Mouse (Mus musculus): Measurements from ENCODE around the gene Omt2a.
"Not testable (repeated sequence)": the region's sequence is repeated elsewhere in the genome, so short reads cannot be mapped to it uniquely, and the experiment has no call there.

Omt2a gene

GRCm38 (mm10) chr9:78314696-78315095 is at the start of gene Omt2a:
Omt2a (minus strand) TSS chr9:78314796.
- DNase-seq (ENCODE audit: low read depth, low spot score) = no peak

GRCm38 (mm10) chr9:78363374-78363773 is 48.8 kb upstream of the Omt2a start:
- no peak for DNase-seq (ENCODE audit: low read depth, low spot score)

GRCm38 (mm10) chr9:78360484-78360872 is 45.9 kb upstream of the Omt2a start:
- DNase-seq (ENCODE audit: low read depth, low spot score) = no peak

GRCm38 (mm10) chr9:78359750-78360483 is 45.3 kb upstream of the Omt2a start:
- DNase-seq (ENCODE audit: low read depth, low spot score) = no peak

GRCm38 (mm10) chr9:78358053-78358452 is 43.5 kb upstream of the Omt2a start:
- DNase-seq (ENCODE audit: low read depth, low spot score) = peak; percentile 78

- no peak for DNase-seq (ENCODE audit: low read depth, low spot score)
Observed at GRCm38 (mm10) chr9:78355611-78356010, 41.0 kb upstream of the Omt2a start, which contains the start of gene Gsta2. Gsta2 (minus strand) TSS chr9:78355788.

- no peak for DNase-seq (ENCODE audit: low read depth, low spot score)
Observed at GRCm38 (mm10) chr9:78354665-78355578, 40.3 kb upstream of the Omt2a start.

- DNase-seq (ENCODE audit: low read depth, low spot score) = no peak
Observed at GRCm38 (mm10) chr9:78351504-78352220, 37.1 kb upstream of the Omt2a start.

- not testable (repeated sequence) for DNase-seq (ENCODE audit: low read depth, low spot score)
Observed at GRCm38 (mm10) chr9:78350007-78350406, 35.4 kb upstream of the Omt2a start.

- DNase-seq (ENCODE audit: low read depth, low spot score) = not testable (repeated sequence)
Observed at GRCm38 (mm10) chr9:78349141-78349540, 34.5 kb upstream of the Omt2a start.

GRCm38 (mm10) chr9:78348206-78349004 is 33.8 kb upstream of the Omt2a start:
- DNase-seq (ENCODE audit: low read depth, low spot score) = not testable (repeated sequence)

GRCm38 (mm10) chr9:78347004-78347403 is 32.4 kb upstream of the Omt2a start:
- no peak for DNase-seq (ENCODE audit: low read depth, low spot score)

- DNase-seq (ENCODE audit: low read depth, low spot score) = not testable (repeated sequence)
Observed at GRCm38 (mm10) chr9:78345235-78345634, 30.6 kb upstream of the Omt2a start.

GRCm38 (mm10) chr9:78343055-78343454 is 28.5 kb upstream of the Omt2a start:
- not testable (repeated sequence) for DNase-seq (ENCODE audit: low read depth, low spot score)

GRCm38 (mm10) chr9:78342494-78342893 is 27.9 kb upstream of the Omt2a start:
- DNase-seq (ENCODE audit: low read depth, low spot score) = not testable (repeated sequence)

- DNase-seq (ENCODE audit: low read depth, low spot score) = peak; percentile 46
Observed at GRCm38 (mm10) chr9:78340324-78340723, 25.7 kb upstream of the Omt2a start.

- DNase-seq (ENCODE audit: low read depth, low spot score) = not testable (repeated sequence)
Observed at GRCm38 (mm10) chr9:78337050-78337449, 22.5 kb upstream of the Omt2a start.

- not testable (repeated sequence) for DNase-seq (ENCODE audit: low read depth, low spot score)
Observed at GRCm38 (mm10) chr9:78327289-78327688, 12.7 kb upstream of the Omt2a start, which contains the start of gene Omt2b. Omt2b (plus strand) TSS chr9:78327589.

GRCm38 (mm10) chr9:78319499-78319898 is 4.9 kb upstream of the Omt2a start:
- no peak for DNase-seq (ENCODE audit: low read depth, low spot score)

GRCm38 (mm10) chr9:78308122-78308521 is 6.5 kb downstream of the Omt2a start:
- not testable (repeated sequence) for DNase-seq (ENCODE audit: low read depth, low spot score)

- not testable (repeated sequence) for DNase-seq (ENCODE audit: low read depth, low spot score)
Observed at GRCm38 (mm10) chr9:78299143-78299542, 15.5 kb downstream of the Omt2a start.
